Mouse (Mus musculus) midbrain, embryonic 12.5 days (tissue): ENCODE data around the gene Nckap5l. TPM values are rescaled to one million over a fixed set of nuclear protein-coding genes. Genes with fewer than 3 reads are reported as not detected.

Experiments
- ATAC-seq: fragments of 200-750 bp; cut with Nextera tagmentation; 2 replicates; pipeline ENCODE4 v1.8.0; 2017; ENCODE audit warnings: low read depth, moderate TSS enrichment, moderate library complexity; ENCODE audit not compliant: low FRiP score
- H3K27ac ChIP-seq: fragments of 300-500 bp; sonication (generic); replicated peaks from 2 replicates; pipeline ENCODE4 v1.5.1; 2016; ENCODE audit warnings: mild to moderate bottlenecking
- H3K27me3 ChIP-seq: fragments of 300-500 bp; sonication (generic); 2 replicates; pipeline ENCODE4 v1.6.1; 2016; ENCODE audit warnings: mild to moderate bottlenecking
- H3K36me3 ChIP-seq: fragments of 300-500 bp; sonication (generic); 2 replicates; pipeline ENCODE4 v1.6.1; 2016
- H3K4me1 ChIP-seq: fragments of 300-500 bp; sonication (generic); 2 replicates; pipeline ENCODE4 v1.6.1; 2016
- H3K4me2 ChIP-seq: fragments of 300-500 bp; sonication (generic); replicated peaks from 2 replicates; pipeline ENCODE4 v1.6.1; 2016; ENCODE audit warnings: mild to moderate bottlenecking, moderate library complexity
- H3K4me3 ChIP-seq: fragments of 300-500 bp; sonication (generic); 2 replicates; pipeline ENCODE4 v1.5.1; 2016; ENCODE audit warnings: mild to moderate bottlenecking
- H3K9ac ChIP-seq: fragments of 300-500 bp; sonication (generic); replicated peaks from 2 replicates; pipeline ENCODE4 v1.6.1; 2016; ENCODE audit warnings: mild to moderate bottlenecking, moderate library complexity
- H3K9me3 ChIP-seq: fragments of 300-500 bp; sonication (generic); 2 replicates; pipeline ENCODE4 v1.6.1; 2016; ENCODE audit warnings: mild to moderate bottlenecking
- WGBS: fragments of 180-500 bp; shearing (Covaris S2); methylation state at CpG from one replicate; pipeline ENCODE4 v1.1.7; 2016; 5-methylcytosine and 5-hydroxymethylcytosine counted together
- polyA plus RNA-seq: library from polyadenylated mRNA; unstranded; fragments of >200 nt; fragmentation: Nextera tagmentation; extraction: Ambion mirVana; gene quantifications from 2 replicates; pipeline ENCODE4 v1.2.1, GENCODE M21; 2016

Nckap5l gene
- polyA plus RNA-seq: 12.9 and 15.8 TPM in 2 replicates

DNA sequence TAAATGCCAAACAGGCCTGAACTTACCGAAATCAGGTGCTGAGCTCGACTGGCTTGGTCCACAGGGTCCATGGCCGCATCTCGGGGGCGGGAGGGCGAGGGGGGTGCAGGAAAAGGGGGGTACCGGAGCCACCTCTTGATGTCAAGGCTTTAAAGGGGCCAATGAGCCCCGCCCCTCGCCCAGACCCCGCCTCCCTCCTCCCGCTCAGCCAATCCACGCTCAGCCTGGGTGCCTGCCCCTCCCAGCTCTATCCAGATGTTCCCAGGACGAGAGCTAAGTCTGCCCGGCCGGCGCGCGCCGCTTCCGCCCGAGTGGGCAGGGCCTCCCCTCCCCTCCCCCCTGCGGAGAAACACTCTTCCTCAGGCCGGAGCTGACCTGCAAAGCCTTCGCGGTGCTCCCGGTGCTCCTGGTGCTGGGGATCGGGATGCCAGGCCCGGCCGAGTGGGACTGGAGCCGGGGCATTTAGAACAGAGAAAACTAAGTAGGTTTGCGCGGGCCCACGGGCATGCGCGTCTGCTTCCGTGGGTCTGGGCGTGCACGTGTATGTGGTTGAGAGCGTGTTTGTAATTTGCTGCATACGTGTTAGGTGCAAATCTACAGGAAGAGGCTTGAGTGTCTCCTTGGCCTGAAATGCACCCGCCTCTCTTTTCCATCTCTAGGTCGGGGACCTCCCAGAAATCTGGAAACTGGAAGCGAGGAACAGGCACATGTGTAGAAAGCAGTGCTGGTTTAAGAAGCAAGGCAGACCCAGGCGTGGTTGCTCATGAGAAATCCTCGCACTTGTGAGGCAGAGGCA lies at the start of gene Nckap5l:
Gene Nckap5l, minus strand, starts transcription at position 143 of the 796 bp plus-strand sequence.
- Histone ChIP-seq H3K9me3 (no peaks in the 10 kb centered on the region), H3K4me2 (peak within 1 kb of the TSS; percentile 87), H3K9ac (peak within 1 kb of the TSS; percentile 84), H3K4me3 (peak within 1 kb of the TSS; percentile 77), H3K27me3 (no peaks in the 10 kb centered on the region), H3K36me3 (no peaks in the 10 kb centered on the region; the same call in 1 of the 2 replicates), H3K27ac (peak within 1 kb of the TSS; percentile 83), H3K4me1 (peaks cover 49% of the 10 kb centered on the region)
- peak; percentile 92 for ATAC-seq
- WGBS: 1% methylated on average over 41 of the region's 45 CpGs

DNA sequence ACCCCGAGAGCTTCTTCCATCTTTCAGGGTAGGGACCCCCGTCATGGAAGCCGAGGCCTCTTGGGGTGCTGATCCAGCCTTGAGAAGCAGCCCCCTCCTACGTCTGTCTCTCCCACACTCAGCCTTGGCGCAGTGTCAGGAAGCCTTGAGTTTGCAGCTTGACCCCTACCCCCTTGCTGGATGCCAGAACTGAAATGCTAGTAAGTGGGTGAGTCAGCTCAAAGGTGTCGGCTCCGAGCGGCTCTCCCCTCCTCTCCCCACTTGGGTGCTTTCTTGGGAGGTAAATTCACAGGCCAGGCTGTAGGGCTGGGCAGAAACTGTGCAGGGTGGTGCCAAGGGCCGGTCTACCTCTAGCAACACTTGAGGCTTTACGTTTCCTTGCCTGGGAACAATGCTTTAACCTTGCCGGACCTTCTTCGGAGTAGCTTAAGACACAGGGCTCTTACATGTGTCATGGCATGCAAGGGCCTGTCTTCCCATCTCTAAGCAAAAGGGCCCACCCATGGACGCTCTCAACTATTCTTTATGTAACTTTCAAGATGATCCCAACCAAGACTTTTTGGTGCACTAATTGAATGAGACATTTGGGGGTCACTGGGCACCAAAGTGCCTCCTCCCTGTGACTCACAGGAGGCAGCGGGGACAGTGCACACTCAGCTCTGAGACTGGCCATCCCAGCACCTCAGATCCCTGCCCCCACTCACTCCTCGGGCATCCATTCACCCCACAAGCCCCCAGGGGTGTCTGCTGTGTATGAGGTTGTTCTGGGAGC lies 48.0 kb upstream of the Nckap5l start:
- Histone ChIP-seq H3K36me3 (no peaks in the 10 kb centered on the region), H3K27ac (no peak overlapping the region), H3K9me3 (no peaks in the 10 kb centered on the region), H3K4me3 (no peak overlapping the region), H3K4me1 (0 out of 2 replicates have a peak, but pooled peaks cover 5% of the 10 kb centered on the region), H3K27me3 (no peaks in the 10 kb centered on the region), H3K9ac (no peak overlapping the region), H3K4me2 (no peak overlapping the region)
- ATAC-seq: no peak
- 85% methylated on average over 15 of the region's 15 CpGs for WGBS

DNA sequence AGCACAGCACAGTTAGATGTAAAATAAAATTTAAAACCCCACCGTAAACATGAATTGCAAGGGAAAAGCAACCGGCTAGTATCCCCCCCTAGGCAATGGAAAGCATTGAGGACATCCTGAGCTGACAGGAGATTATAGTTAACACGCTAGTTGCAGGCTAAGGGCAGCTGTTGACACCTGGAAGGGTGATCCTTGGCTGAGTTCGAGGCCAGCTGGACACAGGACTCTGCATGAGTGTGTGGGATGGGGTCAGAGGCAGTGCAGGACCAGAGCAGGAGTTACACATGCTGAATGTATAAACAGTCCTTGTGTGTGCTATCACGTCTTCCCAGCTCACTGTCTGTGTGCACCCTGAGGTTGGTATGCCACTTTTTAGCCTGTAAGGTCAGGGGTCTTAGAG lies 45.7 kb upstream of the Nckap5l start:
- Histone ChIP-seq H3K4me3 (no peak overlapping the region), H3K36me3 (no peaks in the 10 kb centered on the region), H3K27me3 (peaks cover 4% of the 10 kb centered on the region), H3K9ac (no peak overlapping the region), H3K27ac (no peak overlapping the region), H3K4me1 (0 out of 2 replicates have a peak, but pooled peaks cover 5% of the 10 kb centered on the region), H3K9me3 (no peaks in the 10 kb centered on the region), H3K4me2 (no peak overlapping the region)
- no peak for ATAC-seq
- 77% methylated on average over 5 of the region's 5 CpGs for WGBS

DNA sequence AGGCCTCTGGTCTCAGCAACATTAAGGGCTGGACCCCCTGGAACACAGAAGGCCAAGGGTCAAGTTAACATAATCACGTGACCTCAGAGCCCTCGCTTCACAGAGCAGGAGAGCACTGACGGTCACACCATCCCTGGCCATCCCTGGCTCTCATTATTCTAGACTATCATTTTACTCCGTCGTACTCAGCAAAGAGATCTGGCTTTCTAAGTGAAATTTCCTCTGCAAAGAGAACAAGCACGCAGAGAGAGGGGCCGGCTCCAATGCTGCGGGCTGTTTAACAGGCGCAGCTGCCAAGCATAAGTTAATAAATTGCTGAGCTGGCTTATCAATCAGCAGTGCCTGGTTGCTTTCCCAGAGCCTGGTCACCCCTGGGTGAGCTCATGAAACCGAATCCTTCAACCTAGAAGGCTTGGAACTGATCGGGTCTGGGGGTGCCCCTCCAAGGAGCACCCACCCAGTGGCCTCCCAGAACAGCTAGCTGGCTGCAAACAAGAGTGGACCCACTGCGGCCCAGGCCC lies 44.8 kb upstream of the Nckap5l start:
- ATAC-seq: no peak

DNA sequence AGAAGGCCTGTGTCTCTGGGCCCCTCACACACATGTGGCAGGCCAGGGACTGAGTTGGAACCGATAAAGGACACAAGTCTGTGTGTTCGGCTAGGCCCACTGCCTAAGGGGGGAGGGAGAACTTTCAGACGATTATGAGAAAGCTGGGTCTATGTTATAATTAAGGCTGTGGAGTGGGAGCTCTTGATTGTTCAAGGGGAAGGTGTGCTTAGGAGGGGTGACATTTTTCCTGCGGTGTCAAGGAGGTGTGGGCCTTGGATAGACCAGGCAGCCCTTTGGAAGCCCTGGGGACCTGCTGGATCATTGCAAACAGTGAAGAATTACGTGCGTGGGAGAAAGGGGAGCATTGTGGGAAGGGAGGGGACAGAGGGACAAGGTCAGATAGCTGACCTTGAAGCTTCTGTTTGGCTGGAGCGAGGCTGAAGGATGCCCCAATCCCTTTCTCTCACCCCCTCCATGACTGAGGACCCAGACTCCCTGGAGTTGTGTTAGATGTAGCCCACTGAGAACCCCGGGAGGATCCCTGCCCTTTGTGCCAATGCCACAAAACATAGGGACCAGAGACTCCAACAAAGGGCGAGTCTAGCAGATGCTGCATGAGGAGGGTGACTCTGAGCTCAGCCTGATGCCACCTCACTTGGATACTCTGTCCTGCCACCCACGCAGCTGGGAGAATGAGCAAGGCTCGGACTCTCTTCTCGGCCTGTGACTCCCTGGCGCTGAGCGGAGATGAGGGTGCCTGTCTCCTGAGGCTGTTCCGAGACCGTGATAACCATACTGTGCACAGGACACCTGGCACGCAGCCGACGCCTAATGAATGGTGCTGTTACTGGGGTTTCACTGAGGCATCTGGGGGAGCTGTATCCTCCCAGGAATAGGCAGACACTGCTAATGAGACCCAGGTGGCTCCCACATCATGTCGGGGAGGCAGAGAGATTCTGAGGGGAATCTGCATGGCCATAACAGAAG lies 44.0 kb upstream of the Nckap5l start:
- Histone ChIP-seq H3K9ac (no peak overlapping the region), H3K27me3 (peaks cover 4% of the 10 kb centered on the region), H3K4me1 (peaks cover 14% of the 10 kb centered on the region), H3K4me2 (no peak overlapping the region), H3K36me3 (no peaks in the 10 kb centered on the region), H3K27ac (peak overlapping the region; percentile 40), H3K9me3 (no peaks in the 10 kb centered on the region), H3K4me3 (no peak overlapping the region)
- ATAC-seq: no peak
- WGBS: 68% methylated on average over 20 of the region's 20 CpGs

More for the DNA sequence above, 44.8 kb upstream of the Nckap5l start:
- peaks cover 12% of the 10 kb centered on the region for H3K4me1 ChIP-seq
- no peak overlapping the region for H3K4me2 ChIP-seq
- no peak overlapping the region for H3K9ac ChIP-seq
- H3K36me3 ChIP-seq: no peaks in the 10 kb centered on the region
- peaks cover 4% of the 10 kb centered on the region for H3K27me3 ChIP-seq
- H3K4me3 ChIP-seq: no peak overlapping the region
- H3K27ac ChIP-seq: peak overlapping the region; percentile 52
- no peaks in the 10 kb centered on the region for H3K9me3 ChIP-seq
- 51% methylated on average over 12 of the region's 12 CpGs for WGBS

DNA sequence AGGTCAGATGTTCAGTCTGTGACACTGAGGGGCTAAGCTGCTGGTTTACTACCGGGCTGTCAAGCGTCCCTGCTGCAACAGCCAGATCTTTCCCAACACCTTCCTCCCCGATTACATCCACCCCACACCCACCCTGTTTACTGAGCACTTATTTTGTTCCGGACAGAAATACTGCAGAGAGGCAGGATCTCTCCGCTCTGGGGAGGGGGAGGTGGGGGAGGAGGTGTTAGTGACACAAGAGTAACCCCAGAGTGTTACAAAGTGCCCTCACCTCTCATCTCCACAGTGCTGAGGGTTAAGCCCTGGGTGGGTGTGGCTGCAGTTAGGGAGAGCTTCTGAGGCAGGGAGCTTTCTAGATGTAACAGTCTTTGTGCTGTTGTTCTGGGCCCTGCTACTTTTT lies 42.8 kb upstream of the Nckap5l start:
- no peak overlapping the region for H3K27ac ChIP-seq
- H3K4me3 ChIP-seq: no peak overlapping the region
- no peak for ATAC-seq
- H3K36me3 ChIP-seq: no peaks in the 10 kb centered on the region
- no peaks in the 10 kb centered on the region for H3K9me3 ChIP-seq
- H3K4me2 ChIP-seq: no peak overlapping the region
- no peak overlapping the region for H3K9ac ChIP-seq
- peaks cover 14% of the 10 kb centered on the region for H3K4me1 ChIP-seq
- peaks cover 4% of the 10 kb centered on the region for H3K27me3 ChIP-seq
- 48% methylated on average over 5 of the region's 5 CpGs for WGBS

DNA sequence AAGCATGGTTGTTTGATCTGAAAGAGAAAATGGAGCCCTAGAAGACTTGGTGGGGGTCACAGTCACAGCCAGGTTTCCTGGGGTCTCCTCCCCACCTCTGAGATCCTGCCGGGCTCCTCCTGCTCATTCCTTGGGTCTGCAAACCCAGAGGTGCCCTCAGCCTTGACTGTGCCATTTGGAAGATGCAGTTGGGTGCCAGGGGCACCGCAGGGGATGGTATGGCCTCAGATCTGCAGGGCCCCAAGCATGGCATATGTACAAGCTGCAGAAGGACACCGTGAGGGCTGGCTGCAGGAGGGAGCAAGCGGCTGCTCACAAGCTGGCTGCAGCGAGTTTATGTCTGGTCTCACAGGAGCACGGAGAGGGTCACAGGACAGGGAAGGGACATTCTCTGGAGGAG lies 42.2 kb upstream of the Nckap5l start:
- WGBS: 62% methylated on average over 6 of the region's 6 CpGs
- no peaks in the 10 kb centered on the region for H3K36me3 ChIP-seq
- ATAC-seq: no peak
- no peak overlapping the region for H3K9ac ChIP-seq
- no peak overlapping the region for H3K27ac ChIP-seq
- no peaks in the 10 kb centered on the region for H3K9me3 ChIP-seq
- H3K27me3 ChIP-seq: peaks cover 4% of the 10 kb centered on the region
- H3K4me1 ChIP-seq: peaks cover 14% of the 10 kb centered on the region
- H3K4me2 ChIP-seq: no peak overlapping the region
- H3K4me3 ChIP-seq: no peak overlapping the region

DNA sequence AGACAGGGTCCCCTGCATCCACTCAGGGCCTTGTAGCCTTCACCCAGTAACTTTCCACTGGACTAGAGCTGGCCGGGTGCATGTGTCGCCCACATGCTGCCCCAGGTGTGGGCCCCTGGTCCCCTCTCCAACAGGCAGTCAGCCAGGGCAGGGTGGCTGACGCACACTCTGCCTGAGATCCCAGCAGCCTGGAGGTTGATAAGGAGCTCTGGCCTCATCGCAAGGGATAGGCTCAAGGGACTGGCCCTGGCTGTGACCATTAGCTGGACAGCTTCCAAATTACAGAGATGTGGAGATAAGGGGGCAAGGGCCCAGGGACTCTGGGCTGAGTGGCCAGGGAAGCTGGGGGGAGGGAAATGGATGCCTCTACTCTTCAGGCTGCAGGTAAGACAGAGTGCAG lies 41.2 kb upstream of the Nckap5l start:
- WGBS: 81% methylated on average over 4 of the region's 4 CpGs
- Histone ChIP-seq H3K4me2 (no peak overlapping the region), H3K36me3 (no peaks in the 10 kb centered on the region), H3K27ac (no peak overlapping the region), H3K27me3 (peaks cover 4% of the 10 kb centered on the region), H3K4me3 (no peak overlapping the region), H3K4me1 (peaks cover 14% of the 10 kb centered on the region), H3K9me3 (no peaks in the 10 kb centered on the region), H3K9ac (no peak overlapping the region)
- no peak for ATAC-seq

DNA sequence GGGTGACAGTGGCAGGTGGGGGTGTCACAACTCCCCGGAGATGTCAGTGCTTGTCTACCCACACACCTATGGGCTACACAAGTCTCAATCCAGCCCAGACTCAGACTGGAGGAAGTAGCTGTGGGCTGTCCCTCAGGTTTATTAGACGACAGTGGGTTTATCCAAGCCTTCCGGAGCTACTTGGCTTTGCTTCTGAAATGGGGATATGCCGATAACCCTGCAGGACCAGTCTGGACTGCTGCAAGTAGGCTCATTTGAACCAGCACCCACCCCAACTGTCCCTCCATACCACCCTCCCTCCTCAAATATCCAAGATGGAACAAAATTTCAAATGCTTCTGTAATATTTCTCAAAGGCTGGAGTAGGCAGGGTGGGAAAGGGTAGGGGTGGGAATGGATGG lies 40.8 kb upstream of the Nckap5l start:
- 88% methylated on average over 4 of the region's 4 CpGs for WGBS

DNA sequence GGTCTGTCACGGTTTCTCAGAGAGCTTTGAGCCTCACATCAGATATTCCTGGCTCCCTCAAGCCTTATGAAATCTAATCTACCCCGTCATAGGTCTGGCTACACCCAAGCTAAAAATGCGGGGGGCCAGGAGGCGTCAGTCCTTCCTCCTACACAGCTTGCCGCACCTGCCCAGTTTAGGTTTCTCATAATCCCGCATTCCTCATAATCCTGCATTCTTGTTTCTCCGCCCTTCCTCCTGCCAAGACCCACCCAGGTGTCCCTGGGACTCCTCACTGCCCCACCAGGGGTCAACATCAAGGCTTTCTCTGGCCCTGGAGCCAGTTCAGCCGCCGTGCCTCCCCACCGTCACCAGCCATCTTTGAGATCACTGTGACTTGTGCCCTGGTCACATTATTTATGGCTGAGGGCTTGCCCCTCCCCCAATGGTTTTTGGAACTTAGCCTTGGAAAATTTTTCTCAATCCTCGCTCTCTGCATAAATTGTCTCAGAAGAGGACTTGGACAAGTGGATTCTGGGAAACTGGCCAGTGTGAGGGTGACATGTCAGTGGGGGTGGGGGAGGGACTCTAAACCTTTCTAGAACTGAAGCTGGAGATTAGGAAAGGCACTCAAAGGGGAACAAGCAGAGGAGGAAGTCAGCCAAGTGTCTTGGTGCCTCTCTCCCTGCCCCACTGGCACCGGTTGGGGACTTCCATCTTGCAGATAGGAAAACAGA lies 40.1 kb upstream of the Nckap5l start:
- Histone ChIP-seq H3K27ac (0 out of 2 replicates have a peak overlapping the region, but pooled peaks have one; percentile 1), H3K4me1 (peaks cover 14% of the 10 kb centered on the region), H3K27me3 (peaks cover 4% of the 10 kb centered on the region), H3K4me3 (no peak overlapping the region), H3K9me3 (no peaks in the 10 kb centered on the region), H3K9ac (no peak overlapping the region), H3K4me2 (no peak overlapping the region), H3K36me3 (no peaks in the 10 kb centered on the region)
- ATAC-seq: peak; percentile 19; the same call in 1 of the 2 replicates
- 52% methylated on average over 12 of the region's 12 CpGs for WGBS

More for the DNA sequence above, 40.8 kb upstream of the Nckap5l start:
- peaks cover 14% of the 10 kb centered on the region for H3K4me1 ChIP-seq
- H3K27me3 ChIP-seq: peaks cover 4% of the 10 kb centered on the region
- H3K9me3 ChIP-seq: no peaks in the 10 kb centered on the region
- H3K9ac ChIP-seq: no peak overlapping the region
- H3K4me3 ChIP-seq: no peak overlapping the region
- no peak for ATAC-seq
- H3K27ac ChIP-seq: no peak overlapping the region
- no peak overlapping the region for H3K4me2 ChIP-seq
- no peaks in the 10 kb centered on the region for H3K36me3 ChIP-seq

DNA sequence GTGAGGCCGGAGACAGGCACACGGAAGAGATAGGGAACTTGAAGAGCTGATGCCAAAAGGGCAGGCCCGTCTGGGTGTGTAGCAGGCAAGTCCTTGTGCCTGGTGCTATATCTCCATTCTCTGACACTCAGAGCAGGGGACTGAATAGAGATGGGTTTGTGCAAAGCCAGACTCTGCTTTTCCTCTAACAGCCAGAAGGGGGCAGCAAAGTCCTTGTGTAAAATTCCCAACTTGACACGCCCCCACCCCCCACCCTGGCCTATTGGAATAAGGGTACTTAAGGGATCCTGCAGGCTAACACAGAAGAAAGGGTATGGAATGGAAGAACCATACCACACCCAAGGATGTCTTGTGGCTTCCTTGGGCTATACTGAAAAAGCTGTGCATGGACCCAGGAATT lies 39.5 kb upstream of the Nckap5l start:
- Histone ChIP-seq H3K4me2 (no peak overlapping the region), H3K9ac (no peak overlapping the region), H3K4me1 (peaks cover 14% of the 10 kb centered on the region), H3K9me3 (no peaks in the 10 kb centered on the region), H3K4me3 (no peak overlapping the region), H3K27ac (no peak overlapping the region), H3K27me3 (peaks cover 4% of the 10 kb centered on the region), H3K36me3 (no peaks in the 10 kb centered on the region)
- peak; percentile 47 for ATAC-seq
- 11% methylated on average over 4 of the region's 4 CpGs for WGBS
